Mouse (Mus musculus) testis, adult 2 months (tissue): ENCODE results near the gene Tbc1d19. TPM values are rescaled to one million over a fixed set of nuclear protein-coding genes. Genes with fewer than 3 reads are reported as not detected.

Experiments used
- H3K27ac ChIP-seq: fragments of 200-500 bp; 2 replicates; pipeline ENCODE4 v1.5.1; 2012; ENCODE audit warnings: low read depth, low read length; ENCODE audit not compliant: control insufficient read depth, insufficient read depth
- H3K27me3 ChIP-seq: fragments of 200-500 bp; 2 replicates; pipeline ENCODE4 v1.6.1; 2012; ENCODE audit warnings: mild to moderate bottlenecking, low read length, moderate library complexity; ENCODE audit not compliant: control insufficient read depth, insufficient read depth
- H3K36me3 ChIP-seq: fragments of 200-500 bp; 2 replicates; pipeline ENCODE4 v1.6.1; 2012; ENCODE audit warnings: mild to moderate bottlenecking, low read length; ENCODE audit not compliant: control insufficient read depth, insufficient read depth
- H3K4me1 ChIP-seq: fragments of 200-500 bp; 2 replicates; pipeline ENCODE4 v1.6.1; 2012; ENCODE audit warnings: low read length; ENCODE audit not compliant: control insufficient read depth, insufficient read depth
- H3K4me3 ChIP-seq: fragments of 200-500 bp; 2 replicates; pipeline ENCODE4 v1.5.1; 2012; ENCODE audit warnings: low read depth, mild to moderate bottlenecking, low read length, moderate library complexity, mixed read lengths; ENCODE audit not compliant: control insufficient read depth
- CTCF ChIP-seq: fragments of 200-500 bp; IDR thresholded peaks from 2 replicates; pipeline ENCODE4 v1.5.1; 2012; ENCODE audit warnings: low read depth, mild to moderate bottlenecking, inconsistent platforms, low read length, moderate library complexity; ENCODE audit not compliant: control insufficient read depth, insufficient read depth, insufficient replicate concordance
- POLR2A ChIP-seq: fragments of 200-500 bp; IDR thresholded peaks from 2 replicates; pipeline ENCODE4 v1.6.1; 2012; ENCODE audit warnings: low read depth, mild to moderate bottlenecking, inconsistent platforms, low read length, moderate library complexity; ENCODE audit not compliant: control insufficient read depth
- polyA plus RNA-seq: library from polyadenylated mRNA; depleted of rRNA; stranded (reverse); fragments of >200 nt; gene quantifications from 2 replicates; pipeline ENCODE4 v1.2.3, GENCODE M21; 2012

The Tbc1d19 gene
- polyA plus RNA-seq, 1 experiment: 21.7 TPM

DNA sequence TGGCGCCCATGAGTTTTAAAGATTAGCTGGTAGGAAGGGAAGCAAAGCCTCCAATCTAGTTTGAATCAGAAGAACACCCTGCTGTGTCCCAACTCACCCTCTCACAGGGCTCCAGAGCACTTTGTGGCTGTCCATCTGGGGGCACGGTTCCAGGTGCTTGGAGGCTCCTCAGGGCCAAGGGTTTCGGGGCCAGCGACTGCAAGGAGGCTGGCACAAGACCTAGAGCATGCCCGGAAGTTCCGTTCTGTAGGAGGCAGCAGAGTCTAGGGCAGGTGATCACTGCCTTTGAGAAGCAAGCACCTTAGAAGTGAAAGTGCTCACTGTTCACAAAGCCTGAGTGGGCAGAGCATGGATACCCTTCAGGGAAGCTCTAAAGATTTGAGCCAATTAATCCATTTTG, 120.4 kb downstream of the Tbc1d19 start:
- Histone ChIP-seq H3K27me3 (no peaks in the 10 kb centered on the region), H3K36me3 (no peaks in the 10 kb centered on the region), H3K27ac (no peak overlapping the region)

DNA sequence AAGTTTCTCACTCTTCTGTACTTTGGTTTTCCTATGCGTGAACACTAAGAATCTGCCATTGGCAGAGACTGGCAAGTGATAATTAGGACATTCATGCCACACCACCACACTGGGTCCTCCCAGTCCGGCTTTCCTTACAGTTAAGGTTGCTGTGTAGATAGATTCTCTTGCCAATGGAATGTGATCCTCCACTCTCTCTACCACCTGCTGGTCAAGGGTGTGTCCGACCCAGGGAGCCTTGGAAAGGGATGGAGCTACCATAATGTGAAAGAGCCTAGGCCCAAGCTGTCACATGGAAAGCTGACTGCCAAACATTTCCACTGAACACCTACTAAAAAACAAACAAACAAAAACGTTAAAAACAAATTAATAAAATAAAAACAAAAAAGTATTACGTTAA, 121.6 kb downstream of the Tbc1d19 start:
- TF ChIP-seq POLR2A (no peak), CTCF (no peak)
- Histone ChIP-seq H3K27ac (no peak overlapping the region), H3K27me3 (no peaks in the 10 kb centered on the region), H3K4me1 (no peaks in the 10 kb centered on the region; the same call in 1 of the 2 replicates), H3K4me3 (no peak overlapping the region), H3K36me3 (no peaks in the 10 kb centered on the region)

More for the DNA sequence above, 120.4 kb downstream of the Tbc1d19 start:
- TF ChIP-seq POLR2A (no peak), CTCF (no peak)
- Histone ChIP-seq H3K4me1 (no peaks in the 10 kb centered on the region; the same call in 1 of the 2 replicates), H3K4me3 (no peak overlapping the region)

DNA sequence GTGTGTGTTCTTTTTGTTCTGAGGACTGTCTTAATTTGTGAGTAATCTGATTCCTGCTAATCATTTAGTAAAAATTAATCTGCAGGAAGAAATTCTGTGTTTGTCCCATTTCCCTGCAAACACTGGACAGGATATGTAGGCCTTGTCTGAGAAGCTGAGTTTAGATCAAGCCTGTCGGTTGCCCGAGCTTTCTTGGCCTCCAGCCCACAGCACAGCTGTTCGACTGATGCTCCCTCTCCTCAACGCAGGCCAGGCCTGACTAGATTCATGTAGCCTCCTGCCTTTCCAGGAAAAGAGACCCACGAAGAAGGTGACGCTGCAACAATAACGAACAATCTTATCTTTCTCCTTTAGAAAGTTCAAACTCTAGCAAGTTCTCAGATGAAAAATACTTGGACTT, 124.2 kb downstream of the Tbc1d19 start:
- TF ChIP-seq POLR2A (no peak), CTCF (no peak)

DNA sequence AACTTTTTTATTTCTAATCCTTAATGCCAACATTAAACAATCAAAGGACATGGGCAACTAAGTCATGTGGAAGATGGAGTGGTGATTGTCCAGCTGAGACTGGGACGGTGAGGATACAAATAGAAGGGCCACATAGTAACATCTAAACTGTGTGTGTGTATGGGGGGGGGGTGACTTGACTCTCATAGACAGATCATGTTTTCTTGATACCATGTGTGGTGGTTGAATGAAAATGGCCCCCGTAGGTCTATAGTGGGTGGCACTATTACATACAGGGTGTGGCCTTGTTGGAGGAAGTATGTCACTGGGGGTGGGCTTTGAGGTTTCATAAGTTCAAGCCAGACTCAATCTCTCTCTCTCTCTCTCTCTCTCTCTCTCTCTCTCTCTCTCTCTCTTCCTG, 124.6 kb downstream of the Tbc1d19 start:
- TF ChIP-seq POLR2A (no peak), CTCF (no peak)
- H3K4me1 ChIP-seq: no peaks in the 10 kb centered on the region; the same call in 1 of the 2 replicates
- H3K36me3 ChIP-seq: no peaks in the 10 kb centered on the region
- no peaks in the 10 kb centered on the region for H3K27me3 ChIP-seq
- no peak overlapping the region for H3K4me3 ChIP-seq
- no peak overlapping the region for H3K27ac ChIP-seq

More for the DNA sequence above, 124.2 kb downstream of the Tbc1d19 start:
- no peaks in the 10 kb centered on the region for H3K27me3 ChIP-seq
- no peak overlapping the region for H3K27ac ChIP-seq
- no peak overlapping the region for H3K4me3 ChIP-seq
- H3K36me3 ChIP-seq: no peaks in the 10 kb centered on the region
- no peaks in the 10 kb centered on the region; the same call in 1 of the 2 replicates for H3K4me1 ChIP-seq

DNA sequence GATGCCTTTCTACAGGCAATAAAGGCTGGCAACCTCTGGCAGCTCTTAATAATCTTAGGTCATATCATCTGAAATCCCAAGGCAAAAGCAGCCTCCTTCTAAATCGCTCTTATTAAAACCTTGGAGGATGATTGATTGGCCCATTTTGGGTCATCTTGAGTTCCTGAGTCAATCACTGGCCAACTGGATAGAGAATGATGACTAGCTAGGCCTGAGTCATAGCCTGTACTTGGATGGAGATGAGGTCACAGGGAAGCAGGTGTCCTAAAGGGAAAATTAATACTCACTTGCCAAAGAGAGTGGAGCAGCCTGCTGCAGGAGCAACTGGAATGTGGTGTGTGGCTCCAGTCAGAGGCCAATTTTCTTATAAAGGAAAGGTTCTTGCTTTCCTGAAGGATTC, 125.4 kb downstream of the Tbc1d19 start:
- H3K27ac ChIP-seq: no peak overlapping the region
- TF ChIP-seq POLR2A: no peak
- no peak for TF ChIP-seq CTCF
- H3K27me3 ChIP-seq: no peaks in the 10 kb centered on the region
- H3K4me3 ChIP-seq: no peak overlapping the region
- H3K4me1 ChIP-seq: no peaks in the 10 kb centered on the region; the same call in 1 of the 2 replicates
- H3K36me3 ChIP-seq: no peaks in the 10 kb centered on the region

DNA sequence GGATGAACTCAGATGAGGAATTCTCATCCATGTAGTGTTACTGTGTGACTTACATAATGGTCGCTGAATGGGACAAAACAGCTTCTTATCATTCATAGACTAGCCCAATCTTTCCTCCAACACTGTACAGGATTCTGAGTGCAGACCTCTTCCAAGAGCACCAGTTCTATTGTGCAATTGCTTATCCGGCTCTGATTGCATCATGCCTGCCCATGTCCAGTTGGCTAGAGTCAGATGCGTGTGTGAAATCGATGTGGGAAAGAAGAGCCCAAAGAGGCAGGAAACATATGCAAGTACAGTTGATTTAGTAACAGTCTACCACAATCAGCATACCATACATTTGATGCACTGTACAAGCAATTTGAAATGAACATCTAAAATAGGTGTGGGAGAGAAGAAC, 127.8 kb downstream of the Tbc1d19 start:
- no peaks in the 10 kb centered on the region for H3K36me3 ChIP-seq

DNA sequence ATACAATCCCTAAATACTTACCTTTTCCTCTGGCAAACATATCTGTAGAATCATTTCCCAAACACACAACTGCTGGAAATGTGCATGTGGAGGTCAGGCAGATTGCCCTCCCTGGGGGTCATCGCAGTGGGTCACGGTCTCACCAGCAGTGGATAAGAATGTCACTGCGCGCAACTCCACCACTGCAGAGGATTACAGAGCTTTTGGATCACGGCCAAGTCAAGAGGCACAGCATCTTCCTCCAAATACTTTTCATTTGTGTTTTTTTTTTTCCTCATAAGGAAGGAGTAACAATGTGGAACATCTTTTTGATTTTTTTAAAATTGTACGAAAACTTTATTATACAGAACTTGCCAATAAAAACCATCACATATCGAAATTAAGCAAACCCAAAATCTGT, 129.6 kb downstream of the Tbc1d19 start:
- Histone ChIP-seq H3K27me3 (no peaks in the 10 kb centered on the region), H3K36me3 (no peaks in the 10 kb centered on the region), H3K4me1 (no peaks in the 10 kb centered on the region), H3K27ac (no peak overlapping the region), H3K4me3 (no peak overlapping the region)
- TF ChIP-seq CTCF (no peak), POLR2A (no peak)

More for the DNA sequence above, 127.8 kb downstream of the Tbc1d19 start:
- H3K4me3 ChIP-seq: no peak overlapping the region
- no peaks in the 10 kb centered on the region for H3K4me1 ChIP-seq
- H3K27ac ChIP-seq: no peak overlapping the region
- no peak for TF ChIP-seq CTCF
- TF ChIP-seq POLR2A: no peak
- no peaks in the 10 kb centered on the region for H3K27me3 ChIP-seq

DNA sequence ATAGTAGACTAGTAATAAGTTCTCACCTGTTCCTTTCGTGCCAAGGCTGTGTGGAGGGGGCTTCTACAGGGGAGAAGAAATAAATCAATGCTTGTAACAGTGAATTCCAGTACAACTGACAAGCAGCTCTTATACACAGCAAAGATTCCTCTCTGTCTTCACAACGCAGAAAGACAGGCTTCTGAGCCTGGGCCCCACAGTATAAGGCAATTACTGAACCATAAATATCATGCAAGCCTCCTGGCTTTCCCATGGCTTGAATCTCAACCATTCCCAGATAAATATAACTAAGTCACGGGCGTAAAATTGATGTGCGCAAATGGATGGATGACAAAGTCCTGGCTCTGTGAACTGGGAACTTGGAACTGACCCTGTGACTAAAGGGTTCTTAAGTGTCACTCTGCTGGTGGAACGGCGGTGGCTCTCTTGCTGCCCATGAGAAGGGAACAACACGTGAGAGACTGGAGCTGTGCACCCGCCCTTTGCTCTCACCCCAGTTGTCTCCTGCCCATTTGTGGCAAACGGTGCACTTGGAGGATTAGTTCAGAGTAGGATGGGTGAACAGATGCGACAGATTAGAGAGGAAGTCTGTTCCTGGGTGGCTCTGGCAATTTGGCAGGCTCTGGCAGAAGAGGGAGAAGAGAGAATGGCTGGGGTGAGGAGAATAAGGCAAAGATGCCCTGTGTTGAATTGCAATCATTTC, 132.1 kb downstream of the Tbc1d19 start:
- Histone ChIP-seq H3K4me1 (no peaks in the 10 kb centered on the region), H3K27ac (no peak overlapping the region), H3K36me3 (no peaks in the 10 kb centered on the region), H3K27me3 (no peaks in the 10 kb centered on the region), H3K4me3 (no peak overlapping the region)
- TF ChIP-seq POLR2A: no peak
- no peak for TF ChIP-seq CTCF
